Mouse (Mus musculus) ES-Bruce4 (cell line): Measurements from ENCODE around the gene Ctnna3. TPM values are rescaled to one million over a fixed set of nuclear protein-coding genes. Genes with fewer than 3 reads are reported as not detected.

Source experiments
- H3K27ac ChIP-seq: 2 replicates; pipeline ENCODE4 v1.5.1; 2012; ENCODE audit warnings: low read length, inconsistent platforms; ENCODE audit not compliant: insufficient read depth
- H3K27me3 ChIP-seq: 2 replicates; pipeline ENCODE4 v1.6.1; 2012; ENCODE audit warnings: mild to moderate bottlenecking, low read length, inconsistent platforms; ENCODE audit not compliant: control insufficient read depth, poor library complexity, insufficient read depth, severe bottlenecking
- H3K36me3 ChIP-seq: 2 replicates; pipeline ENCODE4 v1.6.1; 2012; ENCODE audit warnings: inconsistent platforms, mild to moderate bottlenecking, low read length, moderate library complexity; ENCODE audit not compliant: control insufficient read depth, poor library complexity, insufficient read depth, severe bottlenecking
- H3K4me1 ChIP-seq: one replicate; pipeline ENCODE4 v1.8.1; 2011; ENCODE audit warnings: low read length; ENCODE audit not compliant: control insufficient read depth, insufficient read depth
- H3K4me3 ChIP-seq: 2 replicates; pipeline ENCODE4 v1.5.1; 2011; ENCODE audit warnings: low read depth, mild to moderate bottlenecking, low read length
- H3K9ac ChIP-seq: 2 replicates; pipeline ENCODE4 v1.6.1; 2012; ENCODE audit warnings: low read depth, mild to moderate bottlenecking, inconsistent platforms; ENCODE audit not compliant: poor library complexity, severe bottlenecking
- H3K9me3 ChIP-seq: replicated peaks from 2 replicates; pipeline ENCODE4 v1.6.1; 2012; ENCODE audit warnings: mild to moderate bottlenecking, low read length, inconsistent platforms; ENCODE audit not compliant: control insufficient read depth, poor library complexity, insufficient read depth, severe bottlenecking
- CTCF ChIP-seq: IDR thresholded peaks from one replicate; pipeline ENCODE4 v1.8.1; 2011; ENCODE audit warnings: low read depth, low read length
- EP300 ChIP-seq: IDR thresholded peaks from 2 replicates; pipeline ENCODE4 v1.6.1; 2011; ENCODE audit warnings: low read depth, low read length; ENCODE audit not compliant: insufficient read depth
- POLR2A ChIP-seq: IDR thresholded peaks from one replicate; pipeline ENCODE4 v1.8.1; 2011; ENCODE audit warnings: low read length; ENCODE audit not compliant: insufficient read depth
- polyA plus RNA-seq: library from polyadenylated mRNA; stranded (reverse); fragments of >200 nt; gene quantifications from 2 replicates; pipeline ENCODE4 v1.2.4, GENCODE M21; 2011; ENCODE audit warnings: low read depth; ENCODE audit not compliant: missing spikeins, insufficient read depth, insufficient read length

Ctnna3 gene
- polyA plus RNA-seq, 1 experiment, result not detected

- TF ChIP-seq EP300 (no peak), POLR2A (no peak), CTCF (no peak)
- Histone ChIP-seq H3K36me3 (no peaks in the 10 kb centered on the region), H3K27me3 (no peaks in the 10 kb centered on the region), H3K4me1 (no peaks in the 10 kb centered on the region), H3K4me3 (no peak overlapping the region), H3K9me3 (no peaks in the 10 kb centered on the region), H3K9ac (no peak overlapping the region), H3K27ac (no peak overlapping the region)
Observed at GRCm38 (mm10) chr10:63985576-63985975, 555.7 kb downstream of the Ctnna3 start.

GRCm38 (mm10) chr10:63994251-63994650 lies 564.4 kb downstream of the Ctnna3 start:
- Histone ChIP-seq H3K4me3 (no peak overlapping the region), H3K9me3 (no peaks in the 10 kb centered on the region), H3K4me1 (no peaks in the 10 kb centered on the region), H3K9ac (no peak overlapping the region), H3K36me3 (no peaks in the 10 kb centered on the region), H3K27me3 (no peaks in the 10 kb centered on the region), H3K27ac (no peak overlapping the region)
- TF ChIP-seq EP300, result no peak
- TF ChIP-seq CTCF, result no peak
- TF ChIP-seq POLR2A, result no peak

DNA sequence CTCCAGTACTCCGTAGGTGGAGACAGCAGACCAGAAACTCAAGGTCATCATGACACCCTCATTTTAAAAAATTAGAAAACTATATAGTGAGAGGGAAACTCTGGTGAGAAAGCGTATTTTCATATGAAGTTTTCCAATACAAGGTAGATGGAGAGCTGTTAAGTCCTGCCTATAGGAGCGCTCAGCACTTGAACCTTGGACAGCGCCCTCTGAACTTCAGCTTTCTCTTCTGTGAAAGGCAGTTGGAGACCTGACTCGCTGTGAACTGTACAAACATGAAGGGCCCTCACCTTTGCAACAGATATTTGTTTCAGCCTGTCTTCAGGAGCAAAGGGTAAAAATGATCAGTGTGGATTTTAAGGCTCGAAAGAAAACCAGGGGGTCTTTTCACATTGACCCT lies 571.6 kb downstream of the Ctnna3 start:
- H3K9me3 ChIP-seq, result no peaks in the 10 kb centered on the region
- H3K4me1 ChIP-seq, result no peaks in the 10 kb centered on the region
- H3K9ac ChIP-seq, result no peak overlapping the region
- H3K27ac ChIP-seq, result no peak overlapping the region
- TF ChIP-seq CTCF, result no peak
- H3K27me3 ChIP-seq, result no peaks in the 10 kb centered on the region; the same call in 1 of the 2 replicates
- H3K36me3 ChIP-seq, result no peaks in the 10 kb centered on the region
- no peak overlapping the region for H3K4me3 ChIP-seq

- H3K9ac ChIP-seq, result no peak overlapping the region
- no peaks in the 10 kb centered on the region for H3K9me3 ChIP-seq
- no peak overlapping the region for H3K27ac ChIP-seq
- TF ChIP-seq CTCF (no peak), POLR2A (no peak)
- H3K36me3 ChIP-seq, result no peaks in the 10 kb centered on the region
- no peaks in the 10 kb centered on the region; the same call in 1 of the 2 replicates for H3K27me3 ChIP-seq
- H3K4me1 ChIP-seq, result no peaks in the 10 kb centered on the region
- H3K4me3 ChIP-seq, result no peak overlapping the region
Observed at GRCm38 (mm10) chr10:64001996-64002395, 572.1 kb downstream of the Ctnna3 start.

DNA sequence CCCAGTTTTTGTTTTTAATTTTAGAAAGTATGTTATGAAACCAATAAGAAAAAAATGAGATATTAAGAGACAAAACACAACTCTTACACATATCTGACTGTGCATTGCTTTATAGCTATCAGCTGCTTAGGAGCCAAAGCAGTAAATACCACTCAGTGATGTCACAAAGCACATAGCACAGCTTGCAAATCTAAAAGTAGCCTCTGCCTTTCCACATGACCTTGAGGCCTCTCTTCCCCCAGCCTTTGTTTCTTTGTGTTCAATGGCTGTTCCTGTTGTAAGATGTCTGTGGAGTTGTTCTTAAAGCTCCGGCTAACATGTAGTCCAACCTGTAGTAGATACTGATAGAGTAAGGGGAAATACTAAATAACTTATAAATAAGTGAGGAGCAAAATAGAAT lies 590.4 kb downstream of the Ctnna3 start:
- Histone ChIP-seq H3K4me3 (no peak overlapping the region), H3K27ac (no peak overlapping the region), H3K9me3 (no peaks in the 10 kb centered on the region), H3K27me3 (peaks cover 1% of the 10 kb centered on the region; the same call in 1 of the 2 replicates), H3K36me3 (no peaks in the 10 kb centered on the region), H3K4me1 (no peaks in the 10 kb centered on the region), H3K9ac (no peak overlapping the region)
- TF ChIP-seq CTCF (no peak), POLR2A (no peak), EP300 (no peak)

DNA sequence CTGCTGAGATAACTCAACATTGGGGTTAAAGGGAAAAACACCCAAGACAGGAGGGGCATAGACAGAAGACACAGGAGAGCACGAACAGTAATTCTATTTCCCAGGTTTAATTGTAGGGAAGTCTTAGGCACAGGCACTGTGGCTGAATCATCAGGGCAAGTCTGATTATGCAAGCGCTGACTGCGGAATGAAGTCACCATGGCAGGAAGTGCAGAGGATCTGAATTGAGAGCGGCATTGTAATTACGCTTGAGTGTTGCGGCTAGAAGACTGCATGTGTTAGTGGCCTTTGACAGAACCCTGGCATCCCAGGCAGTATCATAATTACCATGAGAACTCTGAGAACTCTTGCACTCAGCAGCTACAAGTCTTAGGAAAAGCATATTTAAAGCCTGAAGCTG lies 593.4 kb downstream of the Ctnna3 start:
- TF ChIP-seq POLR2A (no peak), CTCF (no peak), EP300 (no peak)

More for the DNA sequence above, 593.4 kb downstream of the Ctnna3 start:
- H3K27ac ChIP-seq, result no peak overlapping the region
- no peak overlapping the region for H3K4me3 ChIP-seq
- no peak overlapping the region for H3K9ac ChIP-seq
- no peaks in the 10 kb centered on the region for H3K4me1 ChIP-seq
- no peaks in the 10 kb centered on the region for H3K9me3 ChIP-seq
- H3K36me3 ChIP-seq, result no peaks in the 10 kb centered on the region
- peaks cover 1% of the 10 kb centered on the region; the same call in 1 of the 2 replicates for H3K27me3 ChIP-seq
